Mouse (Mus musculus): ENCODE results near the gene Pdhb. TPM values are rescaled to one million over a fixed set of nuclear protein-coding genes. Genes with fewer than 3 reads are reported as not detected.

The Pdhb gene
- polyA plus RNA-seq, 1 experiment from 2014 or later, result 225 TPM

Other genes starting within 250 kb of the Pdhb start
- gene Gm45521, start 215.7 kb downstream of the Pdhb start, polyA plus RNA-seq (2014; fragmentation: Nextera tagmentation; extraction: Ambion mirVana), result not detected in 2 replicates
- gene Dnase1l3, start 178.5 kb downstream of the Pdhb start, polyA plus RNA-seq (2014; fragmentation: Nextera tagmentation; extraction: Ambion mirVana), result not detected in 2 replicates
- 17.3 and 17.5 TPM in 2 replicates for gene Abhd6, start 170.1 kb downstream of the Pdhb start, polyA plus RNA-seq (2014; fragmentation: Nextera tagmentation; extraction: Ambion mirVana)
- 52.8 and 55.1 TPM in 2 replicates for gene Rpp14, start 92.7 kb downstream of the Pdhb start, polyA plus RNA-seq (2014; fragmentation: Nextera tagmentation; extraction: Ambion mirVana)
- gene Pxk, start 74.8 kb downstream of the Pdhb start, polyA plus RNA-seq (2014; fragmentation: Nextera tagmentation; extraction: Ambion mirVana), result 35.5 and 36.0 TPM in 2 replicates
- 15.5 and 17.8 TPM in 2 replicates for gene Kctd6, start 41.1 kb upstream of the Pdhb start, polyA plus RNA-seq (2014; fragmentation: Nextera tagmentation; extraction: Ambion mirVana)
- gene Acox2, start 86.3 kb upstream of the Pdhb start, polyA plus RNA-seq (2014; fragmentation: Nextera tagmentation; extraction: Ambion mirVana), result 0.20 TPM in 1 of 2 replicates, not detected in the other
- gene Fam107a, start 145.0 kb upstream of the Pdhb start, polyA plus RNA-seq (2014; fragmentation: Nextera tagmentation; extraction: Ambion mirVana), result 0.78 and 0.94 TPM in 2 replicates
- not detected in 2 replicates for gene Oit1, start 205.7 kb upstream of the Pdhb start, polyA plus RNA-seq (2014; fragmentation: Nextera tagmentation; extraction: Ambion mirVana)